Mouse (Mus musculus): ENCODE measurements around the gene Rbck1.
"Not testable (repeated sequence)": the region's sequence is repeated elsewhere in the genome, so short reads cannot be mapped to it uniquely, and the experiment has no call there.

Gene Rbck1

GRCm38 (mm10) chr2:152293727-152294475, 38.6 kb downstream of the Rbck1 start, which contains the start of gene Tbc1d20:
Tbc1d20 (plus strand) TSS chr2:152293828.
- peak; percentile 95 for DNase-seq

- no peak for DNase-seq
These were observed 39.2 kb downstream of the Rbck1 start for GRCm38 (mm10) chr2:152293179-152293726.

DNA sequence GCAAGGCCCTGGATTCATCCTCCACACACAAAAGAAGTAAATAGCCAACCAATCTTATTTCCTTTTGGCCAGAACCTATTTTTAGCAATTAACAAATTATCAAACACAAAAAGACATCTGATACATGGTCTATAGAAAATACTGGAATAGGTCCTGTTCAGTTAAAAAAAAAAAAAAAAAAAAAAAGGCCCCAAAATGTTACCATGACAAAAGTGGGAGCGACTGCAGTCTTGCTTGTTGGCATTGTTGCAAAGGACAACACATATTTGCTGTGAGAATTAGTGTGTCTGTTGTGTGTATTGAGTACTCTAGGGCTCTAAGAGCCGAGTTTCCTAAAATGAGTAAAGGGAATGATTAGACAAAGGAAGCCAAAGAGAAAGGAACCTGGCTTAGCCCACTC, 40.0 kb downstream of the Rbck1 start:
- DNase-seq, result no peak

- DNase-seq, result not testable (repeated sequence)
These were observed 42.8 kb downstream of the Rbck1 start for GRCm38 (mm10) chr2:152289623-152290022.

DNA sequence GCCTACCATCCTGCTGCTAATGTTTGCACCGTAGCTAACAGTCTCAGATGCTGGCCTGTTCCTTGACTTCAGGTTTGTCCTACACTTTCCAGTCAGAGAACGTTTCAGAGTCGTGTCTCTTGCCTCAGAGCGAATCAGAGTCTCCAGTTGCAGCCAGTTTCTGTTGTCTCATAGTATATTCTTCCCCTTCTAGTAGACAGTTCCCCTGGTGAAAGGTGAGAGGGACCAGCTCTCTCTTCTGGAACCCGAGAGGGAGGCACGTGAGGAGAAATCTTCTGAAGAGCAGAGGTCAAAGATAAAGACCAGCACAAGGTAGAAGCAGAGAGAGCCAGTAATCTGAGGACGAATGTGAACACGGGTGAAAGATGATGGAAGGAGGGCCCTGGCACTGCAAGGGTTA, 44.4 kb downstream of the Rbck1 start:
- no peak for DNase-seq

GRCm38 (mm10) chr2:152287560-152287959, 44.9 kb downstream of the Rbck1 start:
- DNase-seq, result no peak

GRCm38 (mm10) chr2:152281407-152281806, 51.0 kb downstream of the Rbck1 start:
- no peak for DNase-seq

DNA sequence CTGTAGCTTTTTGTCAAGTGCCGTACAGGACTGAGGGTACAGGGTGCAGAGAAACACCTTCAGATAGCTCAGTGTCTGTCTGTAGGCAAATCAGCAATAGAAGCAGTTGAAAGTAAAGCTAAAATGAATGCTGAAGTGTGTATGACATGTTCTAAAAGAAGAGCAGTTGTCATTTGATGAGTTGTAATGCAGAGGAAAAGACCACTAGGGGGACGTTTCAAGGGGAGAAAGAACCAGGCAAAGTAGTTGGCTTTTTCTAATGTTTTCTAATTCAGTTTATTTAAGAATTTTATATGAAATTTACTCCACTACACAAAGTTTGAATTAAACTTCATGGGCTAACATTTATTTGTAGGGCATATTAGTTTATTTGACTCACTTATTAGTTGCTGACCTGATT, 58.8 kb downstream of the Rbck1 start:
- DNase-seq, result no peak

All from liver (tissue).